Mouse (Mus musculus) bone marrow, adult 2 months (tissue): Measurements from ENCODE around the gene Gtpbp1. TPM values are rescaled to one million over a fixed set of nuclear protein-coding genes. Genes with fewer than 3 reads are reported as not detected.

ENCODE experiments used
- H3K27ac ChIP-seq: fragments of 200-500 bp; 2 replicates; pipeline ENCODE4 v1.5.1; 2012; ENCODE audit warnings: low read depth, mild to moderate bottlenecking, control low read depth, inconsistent platforms, low read length; ENCODE audit not compliant: control insufficient read depth, poor library complexity, insufficient read depth
- H3K4me1 ChIP-seq: fragments of 200-500 bp; 2 replicates; pipeline ENCODE4 v1.6.1; 2011; ENCODE audit warnings: low read length; ENCODE audit not compliant: control insufficient read depth, insufficient read depth
- H3K4me3 ChIP-seq: fragments of 200-500 bp; replicated peaks from 2 replicates; pipeline ENCODE3; 2011; ENCODE audit warnings: mild to moderate bottlenecking, low read depth, low read length, control low read depth; ENCODE audit not compliant: control insufficient read depth
- CTCF ChIP-seq: fragments of 200-500 bp; IDR thresholded peaks from 2 replicates; pipeline ENCODE4 v1.5.1; 2011; ENCODE audit warnings: low read length, control low read depth; ENCODE audit not compliant: control insufficient read depth, insufficient read depth
- POLR2A ChIP-seq: fragments of 200-500 bp; IDR thresholded peaks from 2 replicates; pipeline ENCODE4 v1.6.1; 2011; ENCODE audit warnings: low read depth, mild to moderate bottlenecking, control low read depth, low read length, borderline replicate concordance; ENCODE audit not compliant: control insufficient read depth
- WGBS: fragments of 180-500 bp; shearing (Covaris S2); methylation state at CpG from one replicate; pipeline ENCODE4 v1.1.7; 2018; 5-methylcytosine and 5-hydroxymethylcytosine counted together
- polyA plus RNA-seq: library from polyadenylated mRNA; stranded (reverse); fragments of >200 nt; gene quantifications from 2 replicates; pipeline ENCODE4 v1.2.4, GENCODE M21; 2011; ENCODE audit warnings: low replicate concordance; ENCODE audit not compliant: missing spikeins, insufficient read depth, insufficient read length

Gene Gtpbp1
- polyA plus RNA-seq, 1 experiment, result 53.9 TPM

GRCm38 (mm10) chr15:79755176-79755575, 64.5 kb downstream of the Gtpbp1 start:
- 70% methylated on average over 4 of the region's 4 CpGs for WGBS
- no peak overlapping the region for H3K27ac ChIP-seq

GRCm38 (mm10) chr15:79755977-79756625, 65.5 kb downstream of the Gtpbp1 start:
- peaks cover 11% of the 10 kb centered on the region for H3K4me1 ChIP-seq
- TF ChIP-seq POLR2A, result no peak
- no peak for TF ChIP-seq CTCF
- WGBS, result 71% methylated on average over 8 of the region's 8 CpGs
- no peak overlapping the region for H3K27ac ChIP-seq
- no peak overlapping the region for H3K4me3 ChIP-seq

More at GRCm38 (mm10) chr15:79755176-79755575, 64.5 kb downstream of the Gtpbp1 start:
- TF ChIP-seq CTCF (no peak), POLR2A (no peak)
- Histone ChIP-seq H3K4me3 (no peak overlapping the region), H3K4me1 (peaks cover 11% of the 10 kb centered on the region)

DNA sequence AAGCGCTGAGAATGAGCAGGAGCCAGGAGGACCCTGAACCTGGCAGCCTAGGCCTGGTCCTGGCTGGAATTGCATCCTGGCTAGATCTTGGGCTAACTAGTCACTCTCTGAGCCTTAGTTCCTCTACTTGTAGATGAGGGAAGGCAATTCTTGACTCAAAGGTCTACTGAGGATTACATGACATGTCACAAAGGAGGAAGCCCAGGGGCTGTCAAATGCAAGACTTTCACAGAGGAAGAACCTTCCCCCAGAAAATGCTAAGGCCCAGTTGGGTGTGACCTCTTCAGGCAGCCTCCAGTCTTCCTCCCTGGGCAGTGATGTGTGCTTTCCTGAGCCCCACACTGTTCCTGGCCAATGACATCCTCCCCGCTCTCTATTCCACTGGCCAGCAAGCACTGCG, 66.5 kb downstream of the Gtpbp1 start:
- 58% methylated on average over 3 of the region's 3 CpGs for WGBS
- peak overlapping the region; percentile 75 for H3K27ac ChIP-seq

DNA sequence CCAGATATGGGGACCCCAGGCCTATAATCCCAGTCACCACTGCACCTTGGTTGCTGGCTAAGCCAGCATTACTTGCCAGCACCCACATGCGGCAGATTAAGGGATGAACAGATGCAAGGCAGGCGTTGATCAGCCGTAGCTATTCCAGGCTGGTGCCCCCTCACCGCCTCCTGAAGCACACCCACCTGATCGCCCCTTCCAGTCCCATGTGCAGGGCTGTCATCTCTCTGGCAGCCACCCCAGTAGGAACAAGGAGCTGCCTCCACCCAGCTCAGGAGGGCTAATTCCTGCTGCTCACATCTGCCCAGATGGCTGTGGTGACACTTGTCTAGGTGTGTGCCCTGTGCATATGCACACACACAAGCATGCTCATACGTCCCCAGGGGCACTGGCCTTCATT, 70.3 kb downstream of the Gtpbp1 start:
- no peak overlapping the region for H3K4me3 ChIP-seq
- WGBS, result 90% methylated on average over 6 of the region's 6 CpGs
- no peak overlapping the region for H3K27ac ChIP-seq
- peaks cover 8% of the 10 kb centered on the region for H3K4me1 ChIP-seq
- no peak for TF ChIP-seq CTCF
- no peak for TF ChIP-seq POLR2A

More for the DNA sequence above, 66.5 kb downstream of the Gtpbp1 start:
- no peak overlapping the region for H3K4me3 ChIP-seq
- TF ChIP-seq CTCF (no peak), POLR2A (no peak)
- H3K4me1 ChIP-seq, result peaks cover 11% of the 10 kb centered on the region

DNA sequence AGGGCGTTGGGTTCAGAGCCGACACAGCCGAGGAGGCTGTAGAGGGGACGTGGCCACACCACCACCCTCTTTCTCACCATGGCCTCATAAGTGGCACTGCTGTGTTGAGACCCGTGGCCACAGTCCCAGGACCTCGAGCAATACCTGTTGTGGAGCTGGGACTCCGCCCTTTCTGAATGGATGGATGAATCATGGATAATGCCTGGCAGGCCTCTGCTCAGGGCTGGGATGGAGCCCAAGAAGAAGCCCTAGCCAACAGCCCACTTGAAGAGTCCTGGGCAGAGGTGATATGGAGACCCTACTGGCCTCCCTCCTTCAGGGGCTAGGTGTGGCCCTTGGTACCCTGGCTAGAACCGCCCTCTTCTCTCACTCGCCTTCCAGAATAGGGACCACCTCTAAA, 72.4 kb downstream of the Gtpbp1 start:
- TF ChIP-seq POLR2A, result no peak
- TF ChIP-seq CTCF, result no peak
- no peak overlapping the region for H3K27ac ChIP-seq
- no peak overlapping the region for H3K4me3 ChIP-seq
- 89% methylated on average over 9 of the region's 9 CpGs for WGBS
- H3K4me1 ChIP-seq, result no peaks in the 10 kb centered on the region; the same call in 1 of the 2 replicates

GRCm38 (mm10) chr15:79763601-79764246, 73.1 kb downstream of the Gtpbp1 start:
- Histone ChIP-seq H3K27ac (no peak overlapping the region), H3K4me1 (no peaks in the 10 kb centered on the region; the same call in 1 of the 2 replicates), H3K4me3 (no peak overlapping the region)
- WGBS, result 81% methylated on average over 7 of the region's 7 CpGs
- TF ChIP-seq CTCF (no peak), POLR2A (no peak)

DNA sequence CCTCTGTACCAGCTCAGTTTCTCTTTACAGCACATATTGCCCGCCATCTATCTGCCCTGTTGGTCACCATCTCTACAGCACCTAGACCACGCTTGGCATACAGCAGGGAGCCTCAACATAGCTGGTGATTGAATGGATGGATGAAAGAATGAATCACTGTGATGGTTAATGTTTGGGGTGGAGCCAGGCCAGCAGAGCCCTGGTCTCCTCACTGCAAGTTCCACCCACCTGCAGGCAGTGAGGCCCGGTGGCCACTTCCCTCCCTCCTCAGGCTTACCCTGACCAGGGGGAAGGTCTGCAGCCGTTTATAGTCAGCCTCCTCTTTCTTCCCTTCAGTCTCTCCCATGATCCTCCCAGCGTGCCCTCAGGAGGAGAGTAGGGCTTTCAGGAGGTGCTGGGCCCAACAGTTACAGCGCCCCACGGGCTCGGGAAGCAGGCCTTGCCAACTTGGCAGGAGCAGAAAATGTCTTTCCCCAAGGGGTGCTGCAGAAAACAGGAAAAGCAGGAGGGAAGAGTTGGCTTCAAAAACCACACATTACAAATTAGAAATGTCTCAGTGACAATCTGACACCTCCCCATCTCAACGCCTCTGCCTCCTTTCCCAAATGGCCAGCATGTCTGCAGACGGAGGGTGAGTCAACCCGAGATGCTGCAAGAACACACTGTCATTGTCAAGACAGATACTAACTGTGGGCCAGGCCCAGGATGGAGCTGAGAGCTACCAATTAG, 74.1 kb downstream of the Gtpbp1 start:
- Histone ChIP-seq H3K4me3 (no peak overlapping the region), H3K27ac (no peak overlapping the region), H3K4me1 (no peaks in the 10 kb centered on the region; the same call in 1 of the 2 replicates)
- TF ChIP-seq POLR2A (no peak), CTCF (no peak)
- 78% methylated on average over 11 of the region's 11 CpGs for WGBS

DNA sequence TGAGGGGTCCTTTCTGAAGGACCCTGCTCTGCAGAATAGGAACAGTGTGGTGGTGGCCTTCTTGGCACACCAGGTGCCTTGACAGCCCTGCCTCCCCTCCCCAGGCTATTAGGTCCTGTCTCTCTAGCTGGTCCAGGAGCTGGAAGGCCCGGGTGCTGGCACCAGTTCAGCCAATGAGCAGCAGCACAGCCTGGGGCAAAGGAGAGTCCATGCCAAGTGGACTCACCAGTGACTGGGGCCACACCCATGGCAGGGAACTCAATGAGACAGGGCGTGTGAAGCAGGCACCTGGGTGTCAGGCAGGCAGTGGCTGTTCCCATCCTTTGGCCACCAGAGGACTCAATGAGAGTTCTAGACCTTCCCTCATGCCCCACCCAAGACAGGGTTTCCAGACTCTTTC, 74.7 kb downstream of the Gtpbp1 start:
- Histone ChIP-seq H3K4me3 (no peak overlapping the region), H3K27ac (no peak overlapping the region), H3K4me1 (no peaks in the 10 kb centered on the region; the same call in 1 of the 2 replicates)
- TF ChIP-seq CTCF (no peak), POLR2A (no peak)
- WGBS, result 67% methylated on average over 2 of the region's 2 CpGs
